Mouse (Mus musculus) urinary bladder, postnatal 10 days (tissue): ENCODE measurements around the gene Eml6.

Experiments
- DNase-seq: peaks from one replicate; pipeline ENCODE4 v3.0.0; 2022; ENCODE audit warnings: low spot score

Gene Eml6

DNA sequence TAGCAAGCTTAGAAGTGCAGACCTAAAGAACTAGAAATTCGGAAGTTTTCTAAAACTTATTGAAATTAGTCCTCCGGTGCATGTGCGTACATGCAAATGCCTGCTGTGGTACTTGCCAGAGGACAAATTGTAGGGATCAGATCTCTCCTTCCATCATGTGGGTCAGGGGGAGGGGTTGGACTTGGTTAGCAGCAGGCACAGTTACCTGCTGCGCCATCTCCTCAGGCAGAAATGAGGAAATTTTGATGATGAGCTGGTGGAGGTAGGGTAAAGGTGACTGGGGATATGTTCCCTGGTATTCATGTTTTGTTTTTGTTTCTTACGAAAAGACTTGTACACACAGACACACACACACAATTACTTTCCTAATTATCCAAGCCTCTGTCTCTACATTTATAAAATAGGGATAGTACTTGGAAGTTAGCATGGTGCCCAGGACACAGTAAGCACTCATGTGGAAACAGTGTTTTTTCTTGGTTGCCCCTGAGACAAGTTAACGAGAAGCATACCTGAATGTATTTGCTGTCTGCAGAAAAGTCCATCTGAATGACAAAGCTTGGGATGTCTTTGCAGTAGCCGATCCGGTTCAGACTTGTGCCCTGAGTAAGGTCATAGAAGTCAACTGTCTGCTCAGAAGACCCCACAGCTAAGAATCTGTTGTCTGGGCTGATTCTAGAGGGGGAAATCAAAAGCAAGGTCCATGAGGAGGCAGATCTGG, 276.9 kb downstream of the Eml6 start:
- DNase-seq: no peak

DNA sequence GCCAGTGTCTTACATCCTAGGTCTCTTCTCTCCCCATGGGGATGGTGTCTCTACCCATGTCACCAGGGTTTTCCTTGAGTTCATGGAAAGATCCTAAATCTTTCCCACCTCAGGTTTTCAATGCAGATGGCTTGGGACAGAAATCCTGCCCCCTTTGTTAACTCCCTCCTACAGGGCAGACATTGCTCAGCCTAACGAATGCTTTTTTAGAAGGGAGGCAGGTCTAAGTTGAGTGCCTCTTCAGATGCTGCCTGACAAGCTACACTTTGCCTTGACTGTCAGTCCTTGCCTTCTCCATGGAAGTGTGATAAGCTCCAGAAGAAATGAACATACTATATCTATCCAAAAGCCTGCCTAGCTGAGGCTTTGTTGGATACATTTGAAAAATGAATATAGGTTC, 278.0 kb downstream of the Eml6 start:
- DNase-seq: no peak

- no peak for DNase-seq
These were observed 278.5 kb downstream of the Eml6 start for GRCm38 (mm10) chr11:29747365-29747764.

GRCm38 (mm10) chr11:29746203-29746602, 279.6 kb downstream of the Eml6 start:
- DNase-seq: no peak

DNA sequence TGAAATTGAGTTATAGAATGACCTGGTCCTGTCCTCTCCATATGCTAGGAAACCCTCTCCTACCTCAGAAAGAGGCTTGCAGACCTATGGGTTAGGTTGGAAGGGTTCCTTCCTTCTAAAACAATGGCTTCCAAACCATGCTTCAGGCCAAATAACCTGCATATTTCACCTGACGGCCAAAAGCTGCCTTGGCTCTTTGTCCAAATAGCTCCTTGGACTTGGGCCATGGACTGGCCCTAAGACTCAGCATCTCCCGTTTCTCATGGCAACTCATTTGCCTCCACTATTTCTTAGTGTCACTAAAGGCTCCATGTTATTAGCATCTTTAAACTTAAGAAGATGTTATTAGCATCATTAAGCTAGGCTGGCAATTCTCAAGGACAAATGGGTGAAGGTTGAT, 280.3 kb downstream of the Eml6 start:
- no peak for DNase-seq

DNA sequence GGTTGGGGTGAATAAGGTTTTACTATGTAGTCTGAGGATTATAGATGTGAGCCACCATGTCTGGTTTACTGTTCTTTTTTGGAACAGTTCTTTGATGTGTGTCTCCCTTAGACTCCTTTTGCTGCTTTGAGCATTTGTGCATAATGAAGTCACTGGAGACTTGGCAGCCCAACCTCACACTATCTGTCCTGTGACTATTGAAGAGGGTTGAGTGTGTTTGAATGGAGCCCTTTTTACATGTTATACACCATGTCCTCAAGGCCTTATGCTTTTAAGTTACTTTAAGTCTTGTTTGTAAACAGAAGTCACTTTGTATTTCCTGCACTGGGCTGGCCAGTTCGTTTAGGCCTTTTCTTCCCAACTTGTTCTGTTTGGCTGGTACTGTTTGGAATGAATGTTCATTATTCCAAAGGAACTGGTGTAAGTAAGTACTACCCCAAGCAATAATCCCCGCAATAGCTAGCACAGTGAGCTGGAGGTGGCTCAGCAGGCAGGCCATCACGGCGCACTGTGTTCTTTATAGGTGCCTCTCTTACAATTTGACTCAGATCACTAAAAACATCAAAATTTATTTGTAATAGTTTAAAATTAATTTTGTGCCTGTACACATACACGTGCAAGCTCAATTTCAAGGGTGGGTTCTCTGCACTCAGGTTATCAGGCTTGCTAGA, 280.9 kb downstream of the Eml6 start:
- no peak for DNase-seq

DNA sequence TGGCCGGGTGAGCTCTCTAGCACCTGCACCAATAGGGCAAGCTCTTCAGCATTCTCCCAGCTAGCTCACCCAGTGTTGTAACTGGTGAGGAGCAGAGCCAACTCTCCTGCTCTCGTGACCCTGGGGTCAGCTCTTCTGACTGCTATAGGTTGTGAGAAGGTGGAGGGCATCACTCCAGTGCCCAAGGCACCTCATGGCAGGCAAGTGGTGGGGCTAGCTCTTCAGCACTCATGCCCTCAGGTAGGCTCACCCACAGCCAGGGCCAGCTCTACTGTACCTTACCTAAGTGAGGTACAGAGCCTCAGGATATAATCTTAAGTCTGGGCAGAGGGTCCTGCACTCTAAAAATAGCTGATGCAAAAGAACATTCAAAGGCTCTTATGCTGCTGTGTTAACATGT, 286.1 kb downstream of the Eml6 start:
- no peak for DNase-seq

DNA sequence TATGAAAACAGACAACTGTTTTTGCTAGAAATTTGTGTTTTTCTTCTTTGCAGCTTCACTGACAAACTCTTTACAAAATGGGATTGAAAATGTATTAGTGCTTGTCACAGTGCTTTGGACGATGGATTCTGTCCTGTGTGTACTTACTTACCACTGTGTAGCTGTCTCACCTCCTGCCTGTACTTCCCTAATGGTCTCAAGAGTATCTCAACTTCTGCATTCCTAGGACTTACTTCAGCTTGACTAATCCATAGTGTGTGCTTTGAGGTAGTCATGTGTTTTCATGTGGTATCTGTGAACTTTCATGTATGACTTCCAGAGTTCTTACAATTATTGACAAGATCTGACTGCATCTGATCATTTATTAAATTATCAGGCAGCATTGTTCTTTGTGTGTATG, 297.9 kb downstream of the Eml6 start:
- no peak for DNase-seq

DNA sequence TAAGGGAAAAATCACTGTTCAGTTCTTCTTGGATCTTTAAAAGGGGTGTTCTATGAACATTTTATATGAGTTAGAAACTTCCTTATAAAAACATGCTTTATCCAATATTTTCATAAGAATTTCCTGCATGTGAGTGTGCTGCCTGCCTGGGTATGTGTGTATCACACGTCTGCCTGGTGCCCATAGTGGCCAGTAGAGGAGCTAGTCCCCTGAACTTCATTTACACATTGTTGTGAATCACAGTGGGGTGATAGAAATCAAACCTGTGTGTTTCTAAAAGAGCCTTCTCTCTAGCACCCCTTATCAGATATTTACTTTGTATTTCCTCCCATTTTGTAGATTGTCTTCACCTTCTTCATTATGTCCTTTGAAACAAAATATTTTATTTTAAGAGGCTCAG, 300.2 kb downstream of the Eml6 start:
- no peak for DNase-seq

GRCm38 (mm10) chr11:29725167-29725566, 300.7 kb downstream of the Eml6 start:
- no peak for DNase-seq

DNA sequence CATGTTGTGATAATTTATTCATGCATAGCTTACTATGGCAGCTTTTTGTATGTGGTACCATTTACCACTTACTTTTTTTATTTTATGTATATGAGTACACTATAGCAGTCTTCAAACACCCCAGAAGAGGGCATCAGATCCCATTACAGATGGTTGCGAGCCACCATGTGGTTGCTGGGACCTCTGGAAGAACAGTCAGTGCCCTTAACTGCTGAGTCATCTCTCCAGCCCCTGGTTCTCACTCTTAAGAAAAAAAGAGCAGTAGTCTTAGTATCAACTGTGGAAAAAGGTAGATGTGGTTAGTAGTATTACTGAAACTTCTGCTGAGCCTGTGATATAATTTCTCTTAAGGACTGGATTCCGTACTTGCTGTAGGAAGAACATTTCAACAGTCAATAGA, 301.6 kb downstream of the Eml6 start:
- DNase-seq: no peak

- no peak for DNase-seq
These were observed 306.2 kb downstream of the Eml6 start for GRCm38 (mm10) chr11:29719597-29719996.

- no peak for DNase-seq
These were observed 307.3 kb downstream of the Eml6 start for GRCm38 (mm10) chr11:29718541-29718940.

- no peak for DNase-seq
These were observed 310.3 kb downstream of the Eml6 start for GRCm38 (mm10) chr11:29715499-29715898.

- DNase-seq: no peak
These were observed 311.0 kb downstream of the Eml6 start for GRCm38 (mm10) chr11:29714789-29715188.

DNA sequence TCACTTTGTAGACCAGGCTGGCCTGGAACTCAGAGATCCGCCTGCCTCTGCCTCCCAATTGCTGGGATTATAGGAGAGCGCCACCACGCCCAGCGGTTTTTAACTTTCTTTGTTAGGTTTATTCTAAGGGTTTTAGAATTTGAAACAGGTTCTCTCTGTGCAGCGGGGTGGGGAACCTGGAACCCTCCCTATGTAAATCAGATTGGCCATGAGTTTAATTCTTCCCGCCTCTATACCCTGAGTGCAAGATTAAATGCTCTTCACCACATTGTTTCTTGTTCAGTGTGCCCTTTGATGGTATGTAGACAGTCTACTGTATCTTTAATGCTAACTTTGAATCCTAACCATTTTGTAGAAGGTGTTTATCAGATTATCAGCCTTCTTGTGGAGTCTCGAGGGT, 311.7 kb downstream of the Eml6 start:
- no peak for DNase-seq

DNA sequence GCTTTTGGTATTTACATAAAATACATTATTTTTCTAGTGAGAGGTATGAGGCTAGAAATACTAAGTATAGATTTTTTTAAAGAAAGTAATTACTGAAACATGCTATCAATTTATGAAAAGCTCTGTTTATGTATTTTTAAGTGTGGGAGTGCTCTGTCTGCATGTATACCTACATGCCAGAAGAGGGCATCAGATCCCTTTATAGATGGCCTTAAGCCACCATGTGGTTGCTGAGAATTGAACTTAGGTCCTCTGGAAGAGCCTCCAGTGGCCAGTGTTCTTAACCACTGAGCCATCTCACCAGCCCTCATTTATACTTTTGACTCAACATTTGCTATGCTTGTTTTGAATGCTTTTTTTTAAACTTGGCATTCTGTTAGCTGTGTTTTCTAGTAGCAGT, 316.3 kb downstream of the Eml6 start:
- no peak for DNase-seq

DNA sequence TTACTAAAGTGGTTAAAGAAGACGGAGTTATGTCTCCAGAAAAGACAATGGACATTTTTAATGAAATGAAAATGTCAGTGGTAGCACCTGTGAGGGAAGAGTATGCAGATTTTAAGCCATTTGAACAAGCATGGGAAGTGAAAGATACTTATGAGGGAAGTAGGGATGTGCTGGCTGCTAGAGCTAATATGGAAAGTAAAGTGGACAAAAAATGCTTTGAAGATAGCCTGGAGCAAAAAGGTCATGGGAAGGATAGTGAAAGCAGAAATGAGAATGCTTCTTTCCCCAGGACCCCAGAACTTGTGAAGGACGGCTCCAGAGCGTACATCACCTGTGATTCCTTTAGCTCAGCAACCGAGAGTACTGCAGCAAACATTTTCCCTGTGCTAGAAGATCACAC, 319.0 kb downstream of the Eml6 start:
- no peak for DNase-seq

- no peak for DNase-seq
These were observed 320.6 kb downstream of the Eml6 start for GRCm38 (mm10) chr11:29705263-29705662.

DNA sequence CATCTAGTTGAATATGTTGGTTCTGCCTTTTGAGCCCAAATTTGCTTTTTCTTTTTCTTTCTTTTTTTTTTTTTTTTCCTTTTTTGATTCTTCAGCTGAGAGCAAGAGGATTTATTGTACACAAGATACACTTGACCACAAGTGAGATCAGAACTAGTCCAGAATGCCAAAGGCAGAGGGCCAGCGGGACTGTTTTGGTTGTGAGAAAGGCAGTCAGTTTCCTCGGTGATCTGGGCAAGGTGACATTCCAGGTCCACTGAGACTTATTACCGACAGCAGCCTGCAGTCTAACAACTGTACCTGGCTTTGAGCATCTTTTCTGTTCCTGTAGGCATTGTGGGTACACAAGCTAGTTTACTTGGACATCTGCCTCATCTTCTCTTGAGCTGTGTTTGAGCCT, 323.1 kb downstream of the Eml6 start:
- DNase-seq: no peak

DNA sequence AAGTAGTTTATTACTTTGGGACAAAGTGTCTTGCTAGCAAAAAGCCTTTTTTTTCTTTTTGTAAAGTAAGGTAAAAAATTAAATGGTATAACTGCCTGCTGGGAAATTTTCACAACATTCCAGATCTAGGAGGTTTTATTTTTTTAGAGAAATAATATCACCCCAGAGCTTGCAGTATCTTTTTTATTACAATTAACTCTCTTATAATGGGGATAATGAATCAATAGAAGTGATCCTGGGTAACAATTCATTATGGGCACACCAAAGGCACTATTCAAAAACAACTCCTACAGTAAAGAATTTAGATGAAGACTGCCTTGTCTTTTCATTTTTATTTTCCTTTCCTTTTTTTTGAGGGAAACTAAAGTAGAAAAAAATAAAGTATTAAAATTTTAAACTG, 331.1 kb downstream of the Eml6 start:
- DNase-seq: no peak

DNA sequence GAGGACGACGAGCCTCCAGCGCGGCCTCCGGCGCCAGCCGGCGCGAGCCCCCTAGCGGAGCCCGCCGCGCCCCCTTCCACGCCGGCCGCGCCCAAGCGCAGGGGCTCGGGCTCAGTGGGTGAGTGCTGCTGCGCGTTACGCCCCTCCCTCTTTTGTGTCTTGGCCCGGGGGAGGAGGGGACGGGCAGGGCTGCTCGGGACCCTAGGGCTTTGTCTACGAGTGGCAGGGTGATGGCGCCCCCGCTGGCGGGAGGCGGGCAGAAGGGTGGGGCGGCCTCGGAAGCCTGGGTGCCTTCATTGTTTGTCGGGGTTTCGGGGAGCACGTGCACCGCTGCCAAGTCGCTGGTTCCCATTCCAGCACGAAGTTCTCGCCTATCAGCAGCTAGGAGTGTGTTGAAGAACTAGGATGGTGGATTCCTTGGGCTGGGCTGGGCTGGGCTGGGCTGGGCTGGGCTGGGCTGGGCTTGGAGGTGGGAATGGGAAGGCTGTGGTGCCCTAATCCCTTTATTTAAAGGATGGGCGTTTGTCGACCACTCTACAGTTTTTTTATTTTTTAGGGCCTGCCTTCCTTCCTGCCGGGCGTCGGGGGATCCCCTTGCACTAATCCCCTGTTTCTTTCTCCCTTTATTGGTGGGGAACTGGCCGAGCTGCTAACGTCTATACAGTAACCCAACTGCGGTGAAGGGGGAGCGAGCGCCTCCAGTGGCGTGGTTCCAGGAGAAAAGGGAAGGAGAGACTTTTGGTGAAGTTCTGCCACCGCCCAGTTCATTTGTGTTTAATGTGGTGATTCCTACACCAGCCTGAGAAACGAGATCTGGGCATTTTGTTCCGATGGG, 332.0 kb downstream of the Eml6 start:
- peak; percentile 53 for DNase-seq
